Mouse (Mus musculus) MEL (cell line): ENCODE results near the gene Shtn1. TPM values are rescaled to one million over a fixed set of nuclear protein-coding genes. Genes with fewer than 3 reads are reported as not detected.

Experiments used
- DNase-seq: peaks from one replicate; pipeline ENCODE4 v3.0.0; 2011; ENCODE audit warnings: low read depth, low spot score
- H3K27ac ChIP-seq: 2 replicates; pipeline ENCODE4 v1.5.1; 2012; ENCODE audit warnings: low read depth, mild to moderate bottlenecking, control low read depth, low read length, moderate library complexity; ENCODE audit not compliant: control insufficient read depth
- H3K27me3 ChIP-seq, 2 experiments: fragments of 150-350 bp in 1 of 2; sonication (generic) in 1 of 2; 2 replicates each; pipeline ENCODE4 v1.6.1; 2012; ENCODE audit warnings: low read length in 2 of 2, mild to moderate bottlenecking in 2 of 2, improper control_type of control experiment in 1 of 2, moderate library complexity in 1 of 2; ENCODE audit not compliant: insufficient read depth in 2 of 2, control insufficient read depth in 1 of 2
- H3K36me3 ChIP-seq, 2 experiments: 2 replicates each; pipeline ENCODE4 v1.6.1; 2012 to 2014; ENCODE audit warnings: low read length in 2 of 2, improper control_type of control experiment in 1 of 2, inconsistent platforms in 1 of 2, mild to moderate bottlenecking in 1 of 2; ENCODE audit not compliant: insufficient read depth in 2 of 2, control insufficient read depth in 1 of 2
- H3K4me1 ChIP-seq, 2 experiments: fragments of 150-350 bp in 1 of 2; sonication (generic) in 1 of 2; 2 replicates each; pipeline ENCODE4 v1.6.1; 2012; ENCODE audit warnings: low read length in 2 of 2, improper control_type of control experiment in 1 of 2, mild to moderate bottlenecking in 1 of 2; ENCODE audit not compliant: insufficient read depth in 2 of 2, control insufficient read depth in 1 of 2
- H3K4me3 ChIP-seq, 2 experiments: fragments of 150-350 bp in 1 of 2; sonication (generic) in 1 of 2; 2 replicates each; pipeline ENCODE4 v1.5.1; 2012; ENCODE audit warnings: low read depth in 2 of 2, low read length in 2 of 2, mild to moderate bottlenecking in 2 of 2, moderate library complexity in 2 of 2, control low read depth in 1 of 2, improper control_type of control experiment in 1 of 2; ENCODE audit not compliant: control insufficient read depth in 1 of 2, insufficient read depth in 1 of 2
- H3K79me2 ChIP-seq: 2 replicates; pipeline ENCODE4 v1.6.1; 2012; ENCODE audit warnings: mild to moderate bottlenecking, low read length, moderate library complexity; ENCODE audit not compliant: control insufficient read depth, poor library complexity, insufficient read depth
- H3K9ac ChIP-seq: 2 replicates; pipeline ENCODE4 v1.6.1; 2012; ENCODE audit warnings: low read depth, mild to moderate bottlenecking, control low read depth, low read length, moderate library complexity; ENCODE audit not compliant: control insufficient read depth, poor library complexity, severe bottlenecking
- H3K9me3 ChIP-seq: fragments of 150-350 bp; sonication (generic); replicated peaks from 2 replicates; pipeline ENCODE4 v1.6.1; 2012; ENCODE audit warnings: mild to moderate bottlenecking, low read length, improper control_type of control experiment, moderate library complexity; ENCODE audit not compliant: insufficient read depth
- CHD1 ChIP-seq: IDR thresholded peaks from 2 replicates; pipeline ENCODE4 v1.6.1; 2012; ENCODE audit warnings: low read depth, mild to moderate bottlenecking, inconsistent platforms, low read length, improper control_type of control experiment
- CTCF ChIP-seq, 3 experiments: IDR thresholded peaks in 2 of 3; conservative IDR thresholded peaks in 1 of 3; 2 replicates each; pipeline ENCODE4 v1.5.1; 2011 to 2012; ENCODE audit warnings: low read length in 3 of 3, low read depth in 2 of 3, mild to moderate bottlenecking in 2 of 3, improper control_type of control experiment in 1 of 3, inconsistent platforms in 1 of 3, mixed read lengths in 1 of 3, moderate library complexity in 1 of 3; ENCODE audit not compliant: control insufficient read depth in 1 of 3, insufficient read depth in 1 of 3, poor library complexity in 1 of 3, severe bottlenecking in 1 of 3
- E2F4 ChIP-seq: IDR thresholded peaks from 2 replicates; pipeline ENCODE4 v1.6.1; 2011; ENCODE audit warnings: low read depth, low read length, improper control_type of control experiment, borderline replicate concordance
- EP300 ChIP-seq, 2 experiments: IDR thresholded peaks; 2 replicates each; pipeline ENCODE4 v1.6.1; 2011; ENCODE audit warnings: improper control_type of control experiment in 2 of 2, low read length in 2 of 2, low read depth in 1 of 2, mild to moderate bottlenecking in 1 of 2
- ETS1 ChIP-seq: IDR thresholded peaks from 2 replicates; pipeline ENCODE4 v1.6.1; 2012; ENCODE audit warnings: low read depth, mild to moderate bottlenecking, inconsistent platforms, low read length, improper control_type of control experiment, moderate library complexity
- GABPA ChIP-seq: IDR thresholded peaks from 2 replicates; pipeline ENCODE4 v1.6.1; 2012; ENCODE audit warnings: low read depth, mild to moderate bottlenecking, inconsistent platforms, low read length, improper control_type of control experiment, moderate library complexity
- MAZ ChIP-seq: IDR thresholded peaks from 2 replicates; pipeline ENCODE4 v1.6.1; 2012; ENCODE audit warnings: low read depth, mild to moderate bottlenecking, inconsistent platforms, low read length, improper control_type of control experiment
- MXI1 ChIP-seq: IDR thresholded peaks from 2 replicates; pipeline ENCODE4 v1.6.1; 2011; ENCODE audit warnings: mild to moderate bottlenecking, low read depth, low read length, improper control_type of control experiment
- NRF1 ChIP-seq: IDR thresholded peaks from 2 replicates; pipeline ENCODE4 v1.6.1; 2014; ENCODE audit warnings: low read depth, mild to moderate bottlenecking, inconsistent platforms, low read length, improper control_type of control experiment, moderate library complexity; ENCODE audit not compliant: poor library complexity, insufficient read depth, severe bottlenecking
- POLR2AphosphoS2 ChIP-seq: IDR thresholded peaks from 2 replicates; pipeline ENCODE4 v1.6.1; 2011; ENCODE audit warnings: low read length, improper control_type of control experiment
- POLR2AphosphoS5 ChIP-seq: IDR thresholded peaks from 2 replicates; pipeline ENCODE4 v1.6.1; 2012; ENCODE audit warnings: low read depth, borderline replicate concordance, mild to moderate bottlenecking, inconsistent platforms, low read length, moderate library complexity, mixed read lengths
- SMC3 ChIP-seq: IDR thresholded peaks from 2 replicates; pipeline ENCODE4 v1.6.1; 2011; ENCODE audit warnings: low read depth, low read length, improper control_type of control experiment
- TAL1 ChIP-seq: IDR thresholded peaks from 2 replicates; pipeline ENCODE4 v1.6.1; 2012; ENCODE audit warnings: mild to moderate bottlenecking, inconsistent platforms, low read length, moderate library complexity, mixed read lengths
- USF1 ChIP-seq: IDR thresholded peaks from 2 replicates; pipeline ENCODE4 v1.6.1; 2014; ENCODE audit warnings: low read depth, mild to moderate bottlenecking, inconsistent platforms, low read length, improper control_type of control experiment, moderate library complexity
- USF2 ChIP-seq, 2 experiments: IDR thresholded peaks; 2 replicates each; pipeline ENCODE4 v1.6.1; 2011 to 2012; ENCODE audit warnings: improper control_type of control experiment in 2 of 2, low read length in 2 of 2, borderline replicate concordance in 1 of 2, inconsistent platforms in 1 of 2, low read depth in 1 of 2, mild to moderate bottlenecking in 1 of 2; ENCODE audit not compliant: insufficient read depth in 1 of 2
- ZKSCAN1 ChIP-seq: IDR thresholded peaks from 2 replicates; pipeline ENCODE4 v1.6.1; 2012; ENCODE audit warnings: low read depth, mild to moderate bottlenecking, inconsistent platforms, low read length, improper control_type of control experiment, moderate library complexity
- ZMIZ1 ChIP-seq: IDR thresholded peaks from 2 replicates; pipeline ENCODE4 v1.6.1; 2012; ENCODE audit warnings: low read depth, mild to moderate bottlenecking, inconsistent platforms, low read length, improper control_type of control experiment, moderate library complexity
- polyA plus RNA-seq, 2 experiments: library from polyadenylated mRNA; stranded (reverse) in 1 of 2; unstranded in 1 of 2; fragments of >175 nt in 1 of 2; fragments of >200 nt in 1 of 2; gene quantifications; 2 replicates each; pipeline versions ENCODE4 v1.2.1 to v1.2.4; 2012; ENCODE audit warnings: low replicate concordance in 2 of 2, low read depth in 1 of 2; ENCODE audit not compliant: insufficient read length in 2 of 2, insufficient read depth in 1 of 2, missing spikeins in 1 of 2
- total RNA-seq: library from RNA; depleted of rRNA; stranded (reverse); fragments of 300-350 nt; gene quantifications from 2 replicates; pipeline ENCODE4 v1.2.3, GENCODE M21; 2012

The Shtn1 gene
- total and polyA plus RNA-seq, 3 experiments = 0.17 TPM; not detected in 2

DNA sequence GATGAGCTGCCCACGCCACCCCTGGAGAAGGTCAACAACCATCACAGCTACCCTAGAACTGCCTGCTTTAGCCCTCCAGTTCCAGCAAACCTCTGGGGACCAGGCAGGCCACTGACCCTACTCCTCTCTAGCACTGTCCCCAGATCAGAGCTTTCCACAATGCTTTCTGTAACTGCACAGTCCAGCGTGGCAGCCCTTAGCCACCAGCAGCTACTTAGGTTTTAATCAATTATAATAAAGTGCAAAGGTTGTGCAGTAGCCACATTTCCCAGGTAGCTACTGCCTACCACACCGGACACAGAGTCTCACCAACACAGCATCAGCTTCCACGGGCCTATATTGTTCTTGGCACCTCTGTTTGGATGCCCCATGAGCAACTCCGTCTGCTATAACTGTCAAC, 11.3 kb downstream of the Shtn1 start:
- H3K27ac ChIP-seq = no peak overlapping the region

DNA sequence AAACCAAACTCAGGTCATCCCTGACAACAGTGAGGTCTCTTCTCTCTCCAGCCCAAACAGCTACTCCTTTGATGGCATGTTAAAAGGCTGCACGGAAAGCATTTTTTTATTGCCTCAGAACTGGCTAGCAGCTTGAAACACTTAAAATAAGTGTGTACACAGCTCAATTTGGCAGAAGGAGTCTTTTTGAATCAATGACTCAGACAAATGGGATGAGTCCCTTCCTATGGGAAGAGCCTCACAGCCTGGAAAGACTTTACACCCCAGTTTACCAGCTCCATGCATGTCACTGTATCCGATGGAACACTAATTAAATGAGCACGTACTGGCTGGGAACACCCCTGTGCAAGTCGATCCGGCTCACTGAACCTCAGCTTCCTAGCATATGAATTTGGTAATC, 12.3 kb downstream of the Shtn1 start:
- Histone ChIP-seq H3K9ac (no peak overlapping the region), H3K27ac (no peak overlapping the region), H3K27me3 (no peaks in the 10 kb centered on the region), H3K36me3 (no peaks in the 10 kb centered on the region), H3K9me3 (no peaks in the 10 kb centered on the region), H3K4me3 (no peak overlapping the region), H3K79me2 (no peaks in the 10 kb centered on the region), H3K4me1 (no peaks in the 10 kb centered on the region)
- no peak for DNase-seq
- TF ChIP-seq MXI1 (no peak), E2F4 (no peak), USF1 (no peak), USF2 (IDR thresholded peaks at IDR 0.05; ENCODE audit: borderline replicate concordance in 1 of 2, insufficient read depth in 1 of 2, low read depth in 1 of 2, low read length in 2 of 2) (no peak), MAZ (no peak), ZMIZ1 (no peak), SMC3 (no peak)

More for the DNA sequence above, 11.3 kb downstream of the Shtn1 start:
- H3K4me3 ChIP-seq = no peak overlapping the region
- H3K36me3 ChIP-seq = no peaks in the 10 kb centered on the region
- TF ChIP-seq POLR2AphosphoS5 (no peak), TAL1 (no peak), EP300 (IDR thresholded peaks at IDR 0.05; ENCODE audit: low read depth in 1 of 2, low read length in 2 of 2) (no peak), SMC3 (no peak), MXI1 (no peak), ETS1 (no peak), CHD1 (no peak), USF2 (IDR thresholded peaks at IDR 0.05; ENCODE audit: borderline replicate concordance in 1 of 2, insufficient read depth in 1 of 2, low read depth in 1 of 2, low read length in 2 of 2) (no peak)
- no peaks in the 10 kb centered on the region for H3K9me3 ChIP-seq
- H3K9ac ChIP-seq = no peak overlapping the region
- no peaks in the 10 kb centered on the region for H3K79me2 ChIP-seq
- no peaks in the 10 kb centered on the region for H3K4me1 ChIP-seq
- no peaks in the 10 kb centered on the region for H3K27me3 ChIP-seq
- DNase-seq = no peak

DNA sequence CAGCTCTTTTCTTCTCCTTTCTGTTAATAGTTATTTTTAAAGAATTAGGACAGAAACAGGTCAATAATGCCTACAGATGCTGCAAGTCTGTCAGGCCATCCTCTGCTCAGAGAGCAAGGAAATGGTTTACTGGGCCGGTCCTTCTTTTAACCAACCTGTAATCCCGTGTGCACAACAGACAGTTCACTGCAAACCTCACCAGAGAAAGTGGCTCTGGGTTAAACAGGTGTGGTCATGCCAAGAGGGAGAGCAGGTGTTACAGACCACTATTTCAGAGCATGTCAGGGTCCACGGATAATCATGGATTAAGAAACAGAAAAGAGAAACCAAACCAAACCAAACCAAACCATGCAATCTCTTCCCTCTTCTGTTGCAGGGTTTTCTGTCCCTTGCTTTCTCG, 17.8 kb downstream of the Shtn1 start:
- no peaks in the 10 kb centered on the region for H3K79me2 ChIP-seq
- no peak overlapping the region for H3K4me3 ChIP-seq
- no peak overlapping the region for H3K27ac ChIP-seq
- TF ChIP-seq EP300 (IDR thresholded peaks at IDR 0.05; ENCODE audit: low read depth in 1 of 2, low read length in 2 of 2) (no peak), NRF1 (no peak), POLR2AphosphoS2 (no peak), USF1 (no peak), SMC3 (no peak), ZKSCAN1 (no peak), GABPA (no peak), POLR2AphosphoS5 (no peak), E2F4 (no peak), USF2 (IDR thresholded peaks at IDR 0.05; ENCODE audit: borderline replicate concordance in 1 of 2, insufficient read depth in 1 of 2, low read depth in 1 of 2, low read length in 2 of 2) (no peak), CHD1 (no peak), CTCF (IDR thresholded peaks at IDR 0.05 in 2 of 3, conservative IDR thresholded peaks at IDR 0.05 in 1 of 3; ENCODE audit: control insufficient read depth in 1 of 3, insufficient read depth in 1 of 3, low read depth in 2 of 3, low read length in 3 of 3, poor library complexity in 1 of 3, severe bottlenecking in 1 of 3) (no peak)
- TF ChIP-seq, all 39 proteins: peak for 0
- Histone ChIP-seq H3K9ac (no peak overlapping the region), H3K36me3 (no peaks in the 10 kb centered on the region), H3K27me3 (no peaks in the 10 kb centered on the region), H3K9me3 (no peaks in the 10 kb centered on the region), H3K4me1 (no peaks in the 10 kb centered on the region)
- DNase-seq = no peak
